Mouse (Mus musculus): ENCODE results near the gene Glod4.

Glod4 gene

DNA sequence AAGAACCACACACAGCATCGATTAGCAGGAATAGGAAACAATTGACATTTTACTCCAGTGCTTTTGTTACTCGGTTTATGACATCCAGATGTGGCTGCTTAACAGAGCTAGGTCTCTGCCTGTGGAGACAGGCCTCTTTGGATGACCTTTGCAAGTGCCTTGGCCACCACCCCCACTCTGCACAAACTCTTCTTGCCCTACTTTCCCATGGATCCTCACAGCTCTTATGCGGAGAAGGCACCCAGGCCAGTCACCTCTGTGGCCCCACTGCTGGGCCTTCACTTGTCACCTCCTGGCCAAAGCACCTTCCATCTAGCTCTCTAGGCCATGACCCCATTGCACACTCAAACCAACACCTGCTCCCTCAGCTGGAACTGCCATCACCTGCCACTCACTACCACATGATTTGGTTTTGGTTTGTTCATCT is 159.6 kb downstream of the Glod4 start:
- DNase-seq (ENCODE audit: low spot score), result no peak

DNA sequence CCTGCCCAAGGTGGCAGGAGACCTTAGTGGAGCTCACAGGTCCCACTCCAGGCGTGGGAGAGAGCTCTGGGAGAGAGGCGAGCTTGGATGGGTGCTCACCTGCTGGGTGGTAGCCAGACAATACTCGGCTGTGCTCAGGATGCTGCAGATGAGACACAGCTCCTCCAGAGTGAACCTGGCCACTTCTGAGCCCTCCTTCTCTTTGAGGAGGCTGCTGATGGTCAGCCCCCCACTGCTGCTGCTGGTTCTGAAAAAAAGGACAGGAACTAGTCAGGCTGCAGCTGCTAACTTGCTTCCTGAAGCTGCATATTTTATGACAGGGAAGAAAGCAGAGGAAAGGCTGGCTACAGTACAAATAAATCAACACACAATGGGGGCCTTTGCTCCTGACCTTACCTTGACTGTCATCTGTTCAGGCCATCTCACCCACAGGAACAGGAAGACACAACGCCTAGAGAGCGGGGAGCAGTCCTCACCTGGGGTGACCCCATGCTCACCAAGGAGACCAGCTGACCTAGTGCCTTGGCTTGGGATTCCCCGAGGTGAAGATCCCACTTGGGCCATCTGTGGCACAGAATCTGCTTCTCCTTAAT is 162.4 kb downstream of the Glod4 start:
- no peak for DNase-seq (ENCODE audit: low spot score)

GRCm38 (mm10) chr11:76080293-76080692 is 163.2 kb downstream of the Glod4 start:
- DNase-seq (ENCODE audit: low spot score), result no peak

DNA sequence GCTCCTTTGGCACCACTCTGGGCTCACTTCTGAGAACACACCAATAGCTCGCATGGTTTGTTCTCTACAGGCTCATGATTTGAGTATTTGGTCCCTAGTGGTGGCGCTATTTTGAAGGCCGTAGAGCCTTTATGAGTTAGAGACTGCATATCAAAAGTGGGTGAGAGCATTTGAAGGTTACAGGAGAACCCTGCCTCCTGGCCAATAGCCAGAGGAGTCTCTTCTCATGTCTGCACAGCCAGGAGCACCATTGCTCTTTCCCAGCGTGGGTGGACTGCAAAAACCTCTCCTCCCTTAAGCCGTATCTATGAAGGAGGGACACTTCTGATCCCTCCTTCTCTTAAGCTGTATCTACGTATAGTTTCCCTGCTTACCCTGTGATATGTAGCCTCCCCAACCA is 166.2 kb downstream of the Glod4 start:
- no peak for DNase-seq (ENCODE audit: low spot score)

- no peak for DNase-seq (ENCODE audit: low spot score)
Measured at GRCm38 (mm10) chr11:76074296-76075093, 169.0 kb downstream of the Glod4 start.

All from urinary bladder, postnatal 25 days (tissue).